Mouse (Mus musculus) granulocyte monocyte progenitor cell, adult 5-6 weeks (primary cell): ENCODE results near the gene Bhlhe41. TPM values are rescaled to one million over a fixed set of nuclear protein-coding genes. Genes with fewer than 3 reads are reported as not detected.

Experiments
- ATAC-seq: replicated peaks from 2 replicates; pipeline ENCODE4 v1.8.0; 2016; ENCODE audit warnings: mild to moderate bottlenecking, moderate TSS enrichment, inconsistent platforms; ENCODE audit not compliant: poor library complexity, severe bottlenecking
- total RNA-seq, 2 experiments: library from RNA; stranded (forward) in 1 of 2; stranded (reverse) in 1 of 2; fragments of 200-712, 200-1000 nt in 1 of 2; fragments of >200 nt in 1 of 2; fragmentation: Nextera tagmentation in 1 of 2; gene quantifications; 2 replicates each; pipeline ENCODE4 v1.2.3; 2014 to 2017

Gene Bhlhe41
- total RNA-seq, 2 experiments from 2014 or later = not detected

DNA sequence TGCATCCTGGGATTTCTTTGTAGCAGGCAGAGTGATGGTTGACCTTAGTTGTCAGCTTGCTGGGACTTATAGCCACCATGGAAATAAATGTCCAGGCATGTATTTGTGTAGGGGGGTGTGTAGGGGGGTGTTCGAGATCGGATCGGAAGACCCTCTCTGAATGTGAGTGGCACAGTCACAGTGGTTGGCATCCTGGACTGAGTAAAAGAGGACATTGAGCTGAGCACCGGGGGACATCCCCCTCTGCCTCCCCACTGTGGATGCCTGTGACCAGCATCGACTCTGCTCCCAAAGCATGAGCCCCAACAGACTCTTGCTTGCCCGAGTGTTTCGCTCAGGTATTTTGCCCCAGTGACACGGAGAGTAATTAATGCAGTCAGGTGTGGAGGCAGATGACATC lies 8.0 kb upstream of the Bhlhe41 start:
- no peak for ATAC-seq

DNA sequence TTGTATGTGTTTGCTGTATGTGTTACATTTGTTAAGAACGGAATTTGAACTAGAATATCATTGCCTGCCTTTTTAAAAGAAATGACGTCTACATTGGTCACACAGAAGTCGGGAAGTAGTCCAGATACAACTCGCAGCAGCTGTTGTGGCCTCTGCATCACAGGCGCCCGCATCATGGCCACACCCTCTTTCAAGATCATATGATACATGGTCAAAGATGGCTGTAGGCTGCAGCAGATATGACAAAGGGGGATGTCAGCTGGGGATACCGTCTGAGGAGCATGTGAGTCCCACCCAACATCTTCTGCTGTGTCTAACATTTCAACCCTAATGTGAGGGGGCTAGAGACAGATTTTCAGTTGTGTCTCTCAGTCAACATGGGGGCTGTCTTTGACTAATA lies 6.7 kb upstream of the Bhlhe41 start:
- ATAC-seq = no peak

GRCm38 (mm10) chr6:145870991-145871390 lies 5.6 kb upstream of the Bhlhe41 start:
- ATAC-seq = no peak

DNA sequence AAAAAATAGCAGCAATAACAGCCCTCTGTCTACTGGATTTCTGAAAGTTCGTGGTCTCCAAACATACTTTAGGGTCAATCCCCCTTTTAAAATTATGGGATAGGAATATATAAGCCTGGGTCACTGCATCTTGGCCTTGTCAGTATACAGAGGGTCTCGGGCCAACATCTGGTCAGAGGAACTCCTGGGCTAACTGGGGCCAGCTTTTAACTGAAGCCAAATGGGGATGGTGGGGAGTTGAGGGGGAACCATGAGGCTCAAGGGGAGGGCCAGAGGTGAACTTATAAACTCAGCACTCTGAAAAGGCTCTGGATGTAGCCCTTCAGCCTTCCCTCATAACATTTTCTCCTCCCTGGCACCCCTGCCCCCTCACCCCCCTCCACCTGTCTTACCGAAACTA lies 1.8 kb upstream of the Bhlhe41 start:
- ATAC-seq = no peak

GRCm38 (mm10) chr6:145865886-145866851 lies 811 bp upstream of the Bhlhe41 start:
- peak; percentile 50 for ATAC-seq

DNA sequence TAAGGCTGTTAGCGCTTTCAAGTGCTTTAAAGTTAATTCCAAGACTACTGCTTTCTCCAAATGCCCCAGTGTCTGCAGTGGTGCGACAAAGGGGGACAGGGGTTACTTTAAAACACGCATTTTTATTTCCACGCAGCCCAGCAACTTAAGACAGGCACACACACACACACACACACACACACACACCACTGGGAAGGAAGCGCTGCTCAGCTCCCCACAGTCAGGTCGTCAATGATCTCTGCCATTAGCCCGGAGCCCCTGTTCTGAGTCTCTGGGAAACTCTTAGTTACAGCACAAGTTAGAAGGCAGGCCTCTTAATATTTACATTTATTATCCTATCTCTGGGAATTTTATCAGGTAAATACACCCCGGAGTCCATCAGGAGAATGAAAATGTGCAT lies 1.2 kb downstream of the Bhlhe41 start:
- ATAC-seq = no peak

GRCm38 (mm10) chr6:145863065-145863971 lies 2.0 kb downstream of the Bhlhe41 start:
- ATAC-seq = peak; percentile 47

GRCm38 (mm10) chr6:145862739-145863064 lies 2.7 kb downstream of the Bhlhe41 start:
- ATAC-seq = no peak

GRCm38 (mm10) chr6:145862321-145862720 lies 3.0 kb downstream of the Bhlhe41 start:
- ATAC-seq = no peak

- ATAC-seq = no peak
Observed at GRCm38 (mm10) chr6:145861462-145862227, 3.7 kb downstream of the Bhlhe41 start.

GRCm38 (mm10) chr6:145860350-145860749 lies 5.0 kb downstream of the Bhlhe41 start:
- ATAC-seq = peak; percentile 46

DNA sequence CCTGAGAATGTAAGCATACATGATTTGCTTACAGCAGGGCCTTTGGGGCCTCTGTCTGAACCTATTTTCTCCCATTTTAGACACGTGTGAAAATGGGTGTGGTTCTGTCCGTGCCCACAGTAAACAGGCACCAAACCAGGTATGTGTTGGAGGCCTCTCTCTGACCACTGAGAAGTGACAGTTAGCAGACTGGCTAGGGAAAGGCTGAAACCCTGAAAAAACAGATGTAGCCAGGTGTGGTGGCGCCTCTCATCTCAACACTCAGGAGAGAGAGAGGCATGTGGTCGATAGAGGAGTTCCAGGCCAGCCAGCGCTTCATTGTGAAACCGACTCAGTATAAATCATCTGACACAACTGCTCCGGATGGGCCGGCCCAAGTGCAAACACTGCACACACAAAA lies 6.9 kb downstream of the Bhlhe41 start:
- no peak for ATAC-seq

DNA sequence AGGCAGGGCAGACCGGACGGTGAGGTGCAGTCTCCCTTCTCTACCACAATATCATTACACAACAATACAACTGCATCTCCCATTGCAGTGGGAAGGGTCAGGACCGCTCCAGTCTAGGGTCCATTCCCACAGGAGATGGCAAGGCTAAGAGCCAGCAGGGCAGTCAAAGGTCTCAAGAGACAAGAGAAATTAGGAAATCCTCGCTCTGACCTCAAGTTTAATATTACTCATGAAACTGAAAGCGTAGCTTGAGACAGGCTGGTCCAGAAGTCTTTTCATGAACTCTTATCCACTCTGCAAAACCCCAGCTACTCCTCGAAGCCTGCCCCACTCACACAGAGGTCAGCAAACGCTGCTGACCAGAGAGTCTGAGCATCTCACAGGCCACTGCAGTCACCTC lies 7.9 kb downstream of the Bhlhe41 start:
- peak; percentile 22 for ATAC-seq

DNA sequence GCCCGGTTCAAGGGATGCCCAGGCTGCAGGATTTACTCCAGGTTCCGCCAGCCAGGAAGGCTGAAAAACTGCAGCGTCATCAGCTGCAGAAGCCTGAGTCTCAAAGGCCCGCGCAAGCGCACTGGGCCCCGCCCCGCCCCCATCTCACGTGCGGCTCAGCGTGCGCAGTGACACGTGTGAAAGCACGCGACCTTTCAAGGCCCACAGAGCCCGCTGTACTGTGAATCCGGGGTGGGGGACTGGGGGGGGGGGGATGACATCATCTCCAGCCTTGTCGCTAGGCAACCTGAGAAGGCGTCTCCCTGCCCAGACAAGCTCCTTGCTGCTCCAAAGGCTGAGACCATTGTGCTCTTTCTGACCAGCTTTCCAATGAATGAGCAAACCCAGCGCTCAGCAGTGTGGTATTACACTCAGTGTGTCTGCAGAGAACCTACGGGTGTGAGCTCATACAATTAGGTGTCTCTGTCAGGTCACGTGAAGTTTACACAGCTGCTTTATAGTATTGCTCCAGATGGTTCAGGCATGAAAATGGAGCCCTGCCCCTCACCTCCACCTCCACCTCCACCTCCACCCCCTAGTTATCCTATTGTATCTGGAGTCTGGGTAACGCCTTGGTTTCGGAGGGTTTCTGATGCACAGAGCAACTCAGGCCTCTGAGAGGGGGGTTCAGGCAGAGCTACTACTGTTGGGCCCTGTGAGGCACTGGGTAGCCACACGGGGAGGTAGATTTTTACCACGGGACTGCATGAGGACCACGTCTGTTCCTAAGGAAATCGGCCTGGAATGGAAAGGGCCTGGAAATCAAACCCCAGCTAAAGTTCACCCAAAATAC lies 9.4 kb downstream of the Bhlhe41 start:
- peak; percentile 73 for ATAC-seq

- ATAC-seq = no peak
Observed at GRCm38 (mm10) chr6:145854756-145855155, 10.6 kb downstream of the Bhlhe41 start.

- no peak for ATAC-seq
Observed at GRCm38 (mm10) chr6:145853356-145854079, 11.8 kb downstream of the Bhlhe41 start.

DNA sequence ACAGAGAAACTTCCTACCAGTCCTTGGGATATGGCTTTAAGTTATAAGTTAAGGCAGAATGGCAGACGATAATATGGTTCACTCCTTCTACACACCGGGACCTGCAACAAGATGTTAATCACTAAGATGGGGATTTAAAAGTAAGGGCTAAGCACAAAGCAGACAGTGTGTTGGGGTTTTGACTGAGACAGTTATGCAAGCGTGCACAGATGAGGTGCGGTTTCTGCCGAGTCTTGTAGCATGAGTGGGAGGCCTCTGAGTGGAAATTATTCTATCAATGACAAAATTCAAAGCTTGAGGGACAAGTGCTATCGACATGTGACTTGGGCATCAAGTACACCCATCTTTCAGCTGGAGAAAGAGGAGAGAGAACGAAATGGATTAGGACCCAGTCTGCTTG lies 12.7 kb downstream of the Bhlhe41 start:
- ATAC-seq = no peak

- ATAC-seq = no peak
Observed at GRCm38 (mm10) chr6:145851956-145852355, 13.4 kb downstream of the Bhlhe41 start.

DNA sequence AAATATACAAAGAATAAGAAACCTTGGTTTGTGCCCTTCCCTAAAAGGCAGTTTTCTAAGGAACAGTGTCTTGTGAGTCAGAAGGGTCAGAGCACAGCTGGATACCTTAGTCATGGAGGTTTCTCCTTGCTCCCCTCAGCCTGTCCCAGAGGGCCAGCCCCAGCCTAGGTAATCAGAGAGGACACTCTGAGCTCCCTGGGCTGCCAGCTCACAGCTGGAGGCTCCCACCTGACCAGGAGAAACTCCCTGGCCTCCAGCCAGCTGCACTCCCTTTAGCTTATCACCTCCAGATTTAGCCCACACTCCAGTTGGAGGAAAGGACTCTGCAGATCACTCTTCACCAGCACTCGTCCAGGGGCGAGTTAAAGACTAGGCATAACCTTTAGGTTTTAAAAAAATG lies 14.6 kb downstream of the Bhlhe41 start:
- ATAC-seq = no peak
